Mouse (Mus musculus): ENCODE data around the gene Fscn3. TPM values are rescaled to one million over a fixed set of nuclear protein-coding genes. Genes with fewer than 3 reads are reported as not detected.

The Fscn3 gene
- 0.07 and 0.56 TPM in 2 replicates for polyA plus RNA-seq (2012; rRNA removed)

DNA sequence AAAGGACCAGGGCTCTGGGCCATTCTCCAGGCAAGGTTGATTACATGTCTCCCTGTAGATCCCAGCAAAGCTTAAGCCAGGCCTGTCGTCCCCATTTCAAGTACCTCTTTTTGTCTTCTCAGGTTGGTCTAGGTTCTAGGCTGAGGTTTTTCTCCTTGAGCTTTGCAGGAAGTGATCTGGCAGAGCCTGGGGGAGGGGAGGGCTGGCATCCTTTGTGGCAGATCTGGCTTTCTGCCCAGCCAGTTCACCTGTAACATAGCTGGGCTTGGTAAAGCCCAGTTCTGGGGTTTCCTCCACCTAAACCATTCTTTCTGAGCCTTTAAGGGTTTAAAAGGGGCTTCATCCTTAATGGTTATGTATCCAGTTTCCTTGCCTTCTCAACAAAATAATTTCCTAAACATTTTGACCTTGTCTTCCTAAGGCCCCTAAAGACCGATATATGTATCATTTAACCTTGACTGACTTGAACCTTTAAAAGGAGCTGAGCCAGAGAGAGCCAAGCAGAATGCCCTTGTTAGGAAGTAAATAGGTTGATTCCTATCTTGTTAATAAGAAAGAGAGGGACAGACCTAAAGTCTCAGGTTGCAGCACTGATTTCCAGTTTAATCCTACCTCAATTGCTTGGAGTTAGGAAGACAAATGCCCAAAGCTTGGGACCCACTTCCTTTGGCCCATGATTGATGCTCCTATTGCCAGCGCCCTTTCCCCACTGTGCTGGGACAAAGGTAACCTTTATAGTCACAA is at the start of gene Fscn3:
Gene Fscn3 (plus strand): TSS at position 694 of the 744 bp plus-strand sequence.
- WGBS: 76% methylated on average over 3 of the region's 3 CpGs
- DNase-seq (ENCODE audit: low read depth, low spot score): no peak

DNA sequence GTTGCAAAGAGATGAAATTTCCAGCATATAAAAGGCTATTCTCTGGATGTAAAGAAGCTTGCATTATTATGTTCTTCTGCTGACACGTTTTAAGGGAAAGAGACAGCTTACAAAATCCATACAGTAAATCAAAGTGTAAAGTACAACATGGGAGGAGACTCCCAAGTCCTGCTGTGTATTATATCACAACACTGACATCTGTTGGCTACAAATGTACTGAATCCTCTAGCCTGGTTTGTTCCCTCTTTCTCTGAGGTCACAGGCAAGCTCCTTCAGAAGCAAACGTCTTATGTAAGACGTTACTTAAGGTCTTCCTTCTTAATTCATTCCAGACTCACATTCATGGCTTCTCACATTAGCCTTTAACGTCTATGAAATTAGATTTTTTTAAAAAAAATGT is 45.6 kb upstream of the Fscn3 start:
- WGBS: 36% methylated on average over 4 of the region's 4 CpGs
- DNase-seq (ENCODE audit: low read depth, low spot score): no peak

- 79% methylated on average over 3 of the region's 3 CpGs for WGBS
- no peak for DNase-seq (ENCODE audit: low read depth, low spot score)
These were observed 42.4 kb upstream of the Fscn3 start for GRCm38 (mm10) chr6:28385169-28385568.

- WGBS: 41% methylated on average over 3 of the region's 3 CpGs
- no peak for DNase-seq (ENCODE audit: low read depth, low spot score)
These were observed 38.6 kb upstream of the Fscn3 start for GRCm38 (mm10) chr6:28389038-28389437.

- DNase-seq (ENCODE audit: low read depth, low spot score): no peak
- 41% methylated on average over 15 of the region's 15 CpGs for WGBS
These were observed 31.3 kb upstream of the Fscn3 start for GRCm38 (mm10) chr6:28396051-28396852.

DNA sequence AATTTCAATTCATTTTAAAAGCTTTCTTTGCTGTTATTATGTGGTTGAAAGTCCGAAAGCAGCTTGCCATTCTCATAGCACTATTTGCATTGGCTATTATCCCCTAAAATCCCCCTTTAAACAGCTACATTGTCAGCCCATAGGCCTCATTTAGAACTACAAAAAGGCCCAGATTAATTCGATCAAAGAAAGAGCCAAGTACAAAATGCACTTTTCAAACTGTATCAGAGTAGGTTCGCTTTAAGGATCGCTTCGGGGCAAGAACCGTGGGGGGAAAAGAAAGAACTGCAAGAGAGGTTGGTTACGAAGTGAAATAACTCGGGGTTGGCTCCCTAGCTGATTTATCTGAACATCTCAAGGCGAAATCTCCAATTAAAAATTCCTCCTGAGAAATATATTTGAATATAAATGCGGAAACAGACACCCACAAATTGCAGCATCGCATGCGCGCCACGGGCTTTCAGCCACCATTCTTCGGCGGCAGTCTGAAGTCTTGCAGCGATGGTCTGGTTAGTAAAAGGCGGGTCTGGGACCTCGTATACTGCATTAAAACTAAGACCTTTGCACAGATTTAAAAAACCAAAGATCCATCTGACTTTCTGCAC is 30.6 kb upstream of the Fscn3 start:
- no peak for DNase-seq (ENCODE audit: low read depth, low spot score)
- 7% methylated on average over 19 of the region's 19 CpGs for WGBS

GRCm38 (mm10) chr6:28397681-28398203 is 29.8 kb upstream of the Fscn3 start, which contains the start of gene Zfp800:
Gene Zfp800, minus strand, starts transcription at chr6:28398005.
- no peak for DNase-seq (ENCODE audit: low read depth, low spot score)
- 4% methylated on average over 33 of the region's 33 CpGs for WGBS

- WGBS: 85% methylated on average over 3 of the region's 3 CpGs
- no peak for DNase-seq (ENCODE audit: low read depth, low spot score)
These were observed 28.9 kb upstream of the Fscn3 start for GRCm38 (mm10) chr6:28398726-28399125.

DNA sequence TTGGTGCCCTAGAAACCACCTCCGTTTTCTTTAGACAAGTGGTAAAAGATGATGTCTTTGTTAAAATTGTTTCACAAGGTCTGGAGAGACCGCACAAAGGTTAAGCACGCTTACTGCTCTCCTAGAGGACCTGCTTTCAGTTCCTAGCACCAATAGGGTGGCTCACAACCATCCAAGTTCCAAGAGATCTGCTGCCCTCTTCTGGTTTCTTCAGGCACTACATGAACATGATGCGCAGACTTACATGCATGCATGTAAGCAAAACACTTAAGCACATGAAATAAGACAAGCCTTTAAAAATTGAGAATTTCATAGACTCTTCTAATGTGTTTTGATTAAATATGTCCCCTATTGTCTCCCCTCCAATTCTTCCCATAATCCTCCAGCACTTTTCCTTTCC is 27.8 kb upstream of the Fscn3 start:
- no peak for DNase-seq (ENCODE audit: low read depth, low spot score)
- whole genome bisulfite sequencing: 91% methylated on average over 4 of the region's 4 CpGs

DNA sequence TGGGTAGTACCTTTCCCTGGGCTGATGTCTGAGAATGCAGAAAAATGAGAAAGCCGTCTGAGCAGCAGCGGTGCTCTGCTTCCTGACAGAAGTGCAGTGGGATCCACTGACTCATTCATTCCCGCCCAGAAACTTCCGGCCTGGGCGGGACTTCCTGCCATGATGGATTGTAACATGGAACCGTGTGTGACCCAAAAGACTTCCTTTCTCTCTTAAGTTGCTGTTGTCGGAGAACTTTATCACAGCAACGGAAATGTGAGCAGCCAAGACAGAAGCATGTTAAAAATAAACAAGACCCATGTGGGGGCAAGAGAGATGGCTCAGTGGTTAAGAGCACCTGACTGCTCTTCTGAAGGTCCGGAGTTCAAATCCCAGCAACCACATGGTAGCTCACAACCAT is 17.5 kb upstream of the Fscn3 start:
- 80% methylated on average over 9 of the region's 9 CpGs for WGBS
- DNase-seq (ENCODE audit: low read depth, low spot score): no peak

- 70% methylated on average over 2 of the region's 2 CpGs for WGBS
- no peak for DNase-seq (ENCODE audit: low read depth, low spot score)
These were observed 16.4 kb upstream of the Fscn3 start for GRCm38 (mm10) chr6:28411236-28411635.

GRCm38 (mm10) chr6:28416981-28417380 is 10.6 kb upstream of the Fscn3 start:
- WGBS: 58% methylated on average over 4 of the region's 4 CpGs
- no peak for DNase-seq (ENCODE audit: low read depth, low spot score)

- DNase-seq (ENCODE audit: low read depth, low spot score): no peak
- WGBS: 71% methylated on average over 14 of the region's 14 CpGs
These were observed 9.1 kb upstream of the Fscn3 start for GRCm38 (mm10) chr6:28418449-28418848.

- 34% methylated on average over 2 of the region's 2 CpGs for WGBS
- no peak for DNase-seq (ENCODE audit: low read depth, low spot score)
These were observed 7.9 kb upstream of the Fscn3 start for GRCm38 (mm10) chr6:28419673-28420072.

- DNase-seq (ENCODE audit: low read depth, low spot score): no peak
- WGBS: 63% methylated on average over 17 of the region's 17 CpGs
These were observed 7.2 kb upstream of the Fscn3 start for GRCm38 (mm10) chr6:28420361-28420760.

DNA sequence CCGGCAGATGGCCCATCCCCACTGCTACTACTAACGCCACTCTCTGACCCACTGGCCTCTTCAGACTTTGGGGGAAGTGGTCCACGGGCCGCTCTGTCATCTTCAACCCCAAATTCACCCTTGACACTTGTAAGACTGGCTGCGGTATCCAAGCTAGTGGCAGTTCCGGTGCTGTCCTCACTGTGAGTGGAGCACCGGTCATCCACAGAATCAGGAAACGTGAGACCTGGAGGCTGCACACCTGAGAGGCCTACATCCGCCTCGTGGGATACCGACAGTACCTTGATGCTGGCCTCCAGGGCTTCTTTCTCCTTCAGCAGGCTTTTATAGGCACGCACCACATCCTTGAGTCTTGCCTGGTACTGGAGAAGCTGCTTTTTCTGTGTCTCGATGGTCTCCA is 6.7 kb upstream of the Fscn3 start:
- WGBS: 9% methylated on average over 13 of the region's 13 CpGs
- DNase-seq (ENCODE audit: low read depth, low spot score): no peak

DNA sequence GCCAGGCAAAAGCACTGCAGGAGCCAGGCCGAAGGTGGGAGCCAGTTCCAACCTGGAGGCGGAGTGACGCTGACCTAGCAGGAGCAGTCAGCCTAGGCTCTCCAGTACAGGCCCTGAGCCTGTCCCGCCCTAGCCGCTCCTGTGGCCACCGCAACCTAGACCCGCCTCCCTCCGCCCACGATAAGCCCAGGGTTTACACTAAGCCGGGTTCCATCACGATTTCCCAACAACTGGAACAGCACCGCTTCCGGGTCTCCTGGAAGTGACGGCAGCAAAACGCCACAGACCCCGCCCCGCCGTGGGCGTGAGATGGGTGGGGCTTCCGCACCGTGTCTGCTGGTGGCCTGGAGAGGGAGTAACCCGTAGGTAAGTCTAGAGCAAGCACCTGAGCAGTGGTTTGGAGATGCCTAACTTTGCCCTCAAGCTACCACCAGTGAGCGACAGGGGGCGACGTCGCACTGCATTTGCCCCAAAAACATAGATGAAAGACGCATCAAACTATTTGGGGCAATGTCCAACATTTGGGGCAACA is 6.1 kb upstream of the Fscn3 start:
- peak; percentile 93 for DNase-seq (ENCODE audit: low read depth, low spot score)
- under 1% methylated on average over 27 of the region's 27 CpGs for WGBS

DNA sequence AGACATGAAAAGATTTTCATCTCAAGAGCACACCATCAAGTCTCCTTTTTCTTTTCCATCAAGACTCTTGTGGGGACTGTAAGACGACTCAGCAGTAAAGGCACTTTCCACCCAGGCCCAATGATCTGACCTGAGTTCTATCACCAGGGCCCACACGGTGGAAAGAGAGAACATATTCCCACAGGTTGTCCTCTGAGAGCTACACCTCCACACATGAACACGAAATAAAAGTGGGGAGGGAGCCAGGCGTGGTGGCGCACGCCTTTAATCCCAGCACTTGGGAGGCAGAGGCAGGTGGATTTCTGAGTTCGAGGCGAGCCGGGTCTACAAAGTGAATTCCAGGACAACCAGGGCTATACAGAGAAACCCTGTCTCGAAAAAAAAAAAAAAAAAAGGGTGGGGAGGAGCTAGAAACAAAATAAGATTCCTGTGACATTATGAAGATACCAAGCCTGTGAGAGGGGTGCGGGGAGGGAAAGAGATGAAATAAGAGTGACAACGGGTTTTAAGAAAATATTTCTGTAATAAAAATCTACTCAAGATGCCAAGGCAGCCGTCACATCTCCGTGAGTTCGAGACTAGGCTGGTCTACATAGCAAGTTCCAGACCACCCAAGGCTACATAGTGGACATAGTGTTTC is 4.8 kb upstream of the Fscn3 start:
- no peak for DNase-seq (ENCODE audit: low read depth, low spot score)
- WGBS: 59% methylated on average over 15 of the region's 15 CpGs

- peak; percentile 63 for DNase-seq (ENCODE audit: low read depth, low spot score)
- WGBS: 2% methylated on average over 40 of the region's 42 CpGs
These were observed 4.3 kb upstream of the Fscn3 start, which contains the start of gene Arf5 for GRCm38 (mm10) chr6:28423313-28423712. Gene Arf5, plus strand, starts transcription at chr6:28423560.

Measured in large intestine, adult 2 months (tissue).